Mouse (Mus musculus): ENCODE measurements at regions not wholly inside any gene's neighbourhood (a gene's known extent, or its start where the extent isn't known, plus 50 kb on each side); places are given as distances from the start of the nearest gene placed in this dataset.
A peak's percentile ranks its signal among the peaks of the same experiment; 100 is the strongest.

DNA sequence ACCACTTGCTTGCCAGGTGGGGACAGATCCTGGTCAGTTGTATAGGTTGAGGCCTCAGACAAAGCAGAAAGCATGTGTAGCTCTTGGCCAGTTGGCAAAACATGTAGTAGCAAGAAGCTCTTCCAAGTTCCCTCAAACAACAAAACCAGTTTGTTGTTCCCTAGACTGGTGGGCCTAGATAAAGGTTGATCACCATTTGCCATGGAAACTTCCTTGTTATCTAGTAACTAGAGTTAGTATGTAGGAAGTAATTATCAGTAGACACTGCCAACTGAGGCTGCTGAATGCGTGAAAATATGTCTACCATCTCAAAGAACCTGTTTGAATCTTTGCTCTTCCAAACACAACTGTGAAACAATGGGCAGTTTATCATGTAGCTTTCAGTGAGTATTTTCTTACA lies 1098.7 kb downstream of the Pcdh18 start:
- no peak for DNase-seq (ENCODE audit: low read depth, low spot score)

DNA sequence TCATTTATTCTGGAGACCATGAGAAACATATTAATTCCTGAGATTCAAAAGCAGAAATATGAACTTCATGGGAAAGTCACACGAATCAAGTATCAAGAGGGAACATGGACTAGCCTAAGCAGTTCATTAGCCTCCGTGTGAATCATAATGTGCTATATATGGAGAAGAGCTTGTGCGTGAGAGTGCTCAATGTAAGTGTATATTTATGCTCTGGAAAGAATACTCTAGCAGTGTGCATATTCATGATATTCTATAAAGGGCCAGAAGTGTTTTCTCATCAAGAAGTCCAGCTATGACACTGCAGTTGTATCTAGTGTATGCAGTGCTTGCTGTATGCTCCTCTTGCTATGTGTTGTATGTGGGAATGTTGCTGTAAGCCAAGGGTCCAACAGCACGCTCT lies 1102.0 kb downstream of the Pcdh18 start:
- no peak for DNase-seq (ENCODE audit: low read depth, low spot score)

DNA sequence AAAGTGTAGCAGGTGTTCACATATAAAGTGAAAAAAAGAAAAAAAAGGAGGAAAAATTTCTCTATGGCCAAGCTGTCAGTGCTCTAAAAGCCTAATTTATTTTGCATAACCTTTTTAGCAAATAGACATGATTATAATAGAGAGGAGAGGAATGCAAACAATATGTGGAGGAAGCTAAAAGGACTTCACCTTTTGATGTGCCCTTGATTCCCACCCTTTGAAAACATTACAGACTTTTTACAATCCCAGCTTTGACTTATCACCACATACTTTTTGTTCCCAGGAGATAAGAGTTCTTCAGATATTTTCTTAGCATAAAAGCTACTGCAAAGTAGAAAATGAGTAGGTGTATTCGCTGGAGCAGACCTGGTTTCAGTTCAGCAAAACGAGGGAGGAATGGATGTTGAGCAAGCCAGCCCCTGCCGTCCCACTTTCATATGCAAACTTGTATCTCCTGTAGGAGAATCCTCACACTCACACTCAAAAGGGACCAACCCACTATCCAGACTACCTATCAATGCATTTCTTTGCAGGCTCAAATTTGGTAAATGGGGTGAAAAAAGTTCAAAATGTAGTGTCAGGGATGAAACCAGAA lies 1125.1 kb downstream of the Pcdh18 start:
- no peak for DNase-seq (ENCODE audit: low read depth, low spot score)

DNA sequence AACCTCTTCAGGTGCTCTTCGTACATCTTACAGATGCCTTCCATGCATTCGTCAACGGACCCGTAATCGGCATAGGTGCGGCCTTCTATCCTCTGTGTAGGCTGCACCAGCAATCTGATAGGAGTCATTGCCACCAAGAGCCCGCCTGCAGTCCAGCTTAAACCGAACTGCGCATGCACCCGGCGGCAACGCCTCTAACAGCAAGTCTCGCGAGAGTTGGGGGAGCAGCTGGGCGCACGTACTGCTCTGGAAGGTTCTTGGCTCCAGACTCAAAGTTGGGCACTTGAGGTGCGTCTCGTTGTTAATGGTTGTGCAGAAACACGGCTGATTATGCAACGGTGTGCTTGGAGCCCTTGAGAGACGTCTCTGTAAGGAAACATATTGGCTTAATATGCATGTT lies 1148.2 kb downstream of the Pcdh18 start:
- DNase-seq (ENCODE audit: low read depth, low spot score) = peak; percentile 35

DNA sequence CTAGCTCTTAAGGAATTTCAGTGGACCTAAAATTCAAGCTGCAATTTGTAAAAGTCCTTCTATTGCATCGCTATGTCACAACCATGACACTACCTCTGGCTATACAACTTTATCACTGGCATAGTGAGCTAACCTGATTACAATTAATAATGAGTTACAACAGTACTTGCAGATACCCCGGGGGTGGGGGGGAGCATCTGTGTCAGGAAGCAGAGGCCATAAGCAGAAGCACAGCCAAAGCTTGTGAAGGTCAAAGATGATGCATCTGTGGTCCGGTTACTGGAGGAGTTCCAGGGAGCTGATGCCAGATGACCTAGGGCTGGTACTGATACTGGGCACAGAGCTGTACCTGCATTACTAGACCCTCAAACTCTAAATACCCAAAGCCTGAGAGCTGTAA lies 1152.3 kb downstream of the Pcdh18 start:
- no peak for DNase-seq (ENCODE audit: low read depth, low spot score)

DNA sequence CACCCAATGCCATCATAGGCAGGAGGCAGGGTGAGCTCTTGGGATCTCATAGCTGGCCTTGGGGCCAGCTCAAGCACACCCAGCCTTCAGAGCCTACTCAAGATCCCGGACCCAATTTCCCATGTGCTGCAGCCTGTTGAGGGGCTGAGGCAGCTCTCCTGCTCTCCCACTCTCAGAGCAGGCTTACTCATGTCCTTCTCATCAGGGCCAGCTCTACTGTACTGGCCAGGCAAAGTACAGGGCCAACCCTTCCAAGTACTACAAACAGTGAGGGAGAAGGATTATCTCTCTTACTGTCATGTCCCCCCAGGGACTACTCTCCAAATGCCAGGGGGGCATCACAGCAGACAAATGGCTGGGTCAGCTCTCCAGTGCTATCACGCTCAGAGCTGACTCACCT lies 1169.8 kb downstream of the Pcdh18 start:
- no peak for DNase-seq (ENCODE audit: low read depth, low spot score)

DNA sequence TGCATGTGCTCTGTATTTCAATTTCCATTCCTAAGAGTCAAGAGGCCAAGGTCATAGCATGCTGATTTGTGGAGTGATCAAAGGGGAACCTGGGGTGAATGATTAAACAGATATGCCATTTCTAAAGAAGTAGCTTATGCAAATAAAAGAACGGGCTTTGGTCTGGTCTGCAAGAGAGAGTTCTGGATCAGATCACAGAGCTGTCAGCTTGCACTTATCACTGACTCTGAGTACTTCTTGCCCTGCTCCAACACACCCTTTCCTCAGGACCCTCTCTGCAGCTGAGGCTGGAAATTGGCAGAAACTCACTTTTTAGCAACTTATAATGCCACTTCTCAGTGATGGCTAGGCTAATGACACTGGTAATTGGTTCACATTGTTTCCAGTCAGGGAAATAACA lies 1171.0 kb downstream of the Pcdh18 start:
- DNase-seq (ENCODE audit: low read depth, low spot score) = peak; percentile 32

DNA sequence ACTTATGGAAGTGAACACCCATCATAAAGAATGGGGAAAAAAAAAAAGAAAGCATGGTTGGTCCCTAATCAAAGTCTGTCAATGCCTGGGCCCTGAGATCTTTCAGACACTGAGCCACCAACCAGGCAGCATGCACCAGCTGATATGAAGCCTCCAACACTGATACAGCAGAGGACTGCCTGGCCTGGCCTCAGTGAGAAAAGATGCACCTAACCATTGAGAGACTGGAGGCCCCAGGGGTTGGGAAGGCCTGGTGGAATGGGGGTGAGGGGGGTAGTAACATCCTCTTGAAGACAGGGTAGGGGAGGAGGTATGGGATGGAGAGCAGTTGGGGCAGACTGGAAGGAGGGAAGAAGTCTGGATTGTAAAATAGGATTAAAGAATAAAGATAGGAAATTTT lies 1172.8 kb downstream of the Pcdh18 start:
- no peak for DNase-seq (ENCODE audit: low read depth, low spot score)

DNA sequence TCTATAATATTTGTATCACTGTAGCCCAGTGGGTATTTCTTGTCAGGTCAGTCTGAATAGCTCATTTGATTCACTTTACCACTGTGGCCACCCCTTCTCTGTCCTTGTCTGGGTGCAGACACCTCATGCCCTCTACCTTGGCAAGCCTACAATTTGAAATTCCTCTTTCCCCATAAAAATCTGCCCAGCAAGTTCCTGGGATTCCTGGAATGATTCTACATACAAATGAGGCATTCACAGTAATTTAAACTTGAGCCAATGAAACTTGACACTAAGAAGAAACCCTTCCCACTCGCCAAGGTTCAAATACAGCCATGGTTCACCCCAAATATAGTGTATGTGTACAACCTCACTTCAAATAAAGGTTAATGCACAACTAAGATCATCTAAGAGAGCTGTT lies 1174.6 kb downstream of the Pcdh18 start:
- no peak for DNase-seq (ENCODE audit: low read depth, low spot score)

DNA sequence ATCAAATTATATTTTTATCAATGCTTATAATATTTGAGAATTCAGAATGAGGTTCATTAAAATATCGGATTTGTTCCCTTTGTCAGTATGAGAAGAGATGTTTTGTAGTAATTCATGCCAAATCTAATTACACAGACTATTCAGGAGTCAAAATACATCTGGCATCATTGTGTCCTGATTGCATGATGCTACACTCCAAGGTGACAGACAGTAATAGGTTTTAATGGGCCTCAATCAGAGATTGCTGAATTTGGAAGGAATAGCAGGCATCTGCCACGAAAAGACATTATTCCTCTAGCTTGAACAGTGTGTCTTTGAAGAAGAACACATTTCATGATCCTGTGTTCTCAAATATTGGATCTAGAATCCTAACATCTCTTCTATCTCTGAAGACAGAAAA lies 1177.2 kb downstream of the Pcdh18 start:
- no peak for DNase-seq (ENCODE audit: low read depth, low spot score)

DNA sequence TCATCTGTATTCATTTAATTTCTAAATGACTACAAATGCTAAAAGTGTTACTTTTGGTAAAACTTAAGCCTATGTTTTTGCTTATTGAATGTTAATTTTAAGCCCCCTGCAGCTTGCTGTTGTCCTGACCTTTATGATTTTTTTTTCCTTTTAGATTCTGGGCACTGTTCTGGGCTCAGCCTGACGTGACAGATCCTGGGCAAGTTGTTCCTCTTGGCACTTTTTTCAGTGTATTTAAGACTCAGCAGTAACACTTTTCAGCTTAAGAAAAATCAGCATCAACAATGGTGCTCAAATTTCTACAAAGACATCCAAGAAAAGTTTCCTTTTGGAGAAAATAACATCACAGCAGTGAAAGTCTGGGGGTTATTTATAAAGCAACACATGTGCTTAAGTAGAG lies 1177.9 kb downstream of the Pcdh18 start:
- no peak for DNase-seq (ENCODE audit: low read depth, low spot score)

DNA sequence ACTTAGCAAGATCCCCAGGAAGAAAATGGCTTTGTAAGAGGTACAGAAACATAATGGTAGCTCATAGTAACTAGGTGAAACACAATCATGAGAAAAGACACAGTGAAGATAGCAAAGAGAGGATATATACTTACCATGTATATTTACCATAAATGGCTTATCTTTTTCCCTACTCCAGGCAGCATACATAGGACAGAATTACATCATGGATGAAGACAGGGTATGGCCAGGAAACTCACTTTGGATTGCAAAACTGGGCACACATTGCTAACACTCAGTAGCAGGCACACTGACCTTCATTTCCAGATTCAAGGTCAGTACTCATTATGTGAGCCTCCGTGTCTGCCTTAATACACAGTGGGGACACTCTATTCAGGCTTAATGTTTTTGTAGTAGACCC lies 1210.5 kb downstream of the Pcdh18 start:
- no peak for DNase-seq (ENCODE audit: low read depth, low spot score)

DNA sequence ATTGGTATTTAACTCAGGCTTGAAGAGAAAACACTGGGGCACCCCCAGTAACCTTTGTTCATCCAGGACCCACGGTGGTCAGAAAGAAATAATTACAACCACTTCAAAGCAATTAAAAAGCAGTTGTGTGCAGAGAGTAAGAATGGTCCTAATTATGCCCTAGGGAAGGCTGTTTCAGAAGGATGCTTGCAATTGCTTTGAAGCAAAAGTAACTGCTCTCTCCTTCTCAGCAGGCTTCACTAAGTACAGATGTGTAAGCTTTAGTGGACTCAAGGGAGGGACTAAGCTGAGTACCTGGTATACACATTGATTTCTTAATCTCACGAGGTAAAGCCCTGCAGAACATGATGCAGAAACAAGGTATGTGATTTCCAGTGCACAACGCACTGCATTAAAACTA lies 1242.1 kb downstream of the Pcdh18 start:
- DNase-seq (ENCODE audit: low read depth, low spot score) = no peak

DNA sequence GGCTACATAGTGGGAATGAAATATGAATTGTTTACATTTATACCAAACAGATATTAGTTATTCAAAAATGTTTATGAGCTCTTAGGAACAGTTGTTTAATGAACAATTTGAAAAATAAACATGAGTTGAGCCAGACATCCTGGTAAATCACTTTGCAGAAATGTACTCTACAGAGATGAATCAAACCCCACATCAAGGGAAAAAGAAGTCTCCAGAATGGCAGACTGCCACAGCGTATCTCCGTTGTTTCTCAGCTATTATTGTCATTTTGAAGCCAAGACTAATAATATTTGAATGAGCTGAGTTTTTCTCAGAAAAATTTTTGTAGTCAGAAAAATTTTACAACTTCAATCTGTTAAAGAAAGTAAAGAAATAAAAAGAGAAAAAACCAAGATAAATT lies 1253.1 kb downstream of the Pcdh18 start:
- no peak for DNase-seq (ENCODE audit: low read depth, low spot score)

DNA sequence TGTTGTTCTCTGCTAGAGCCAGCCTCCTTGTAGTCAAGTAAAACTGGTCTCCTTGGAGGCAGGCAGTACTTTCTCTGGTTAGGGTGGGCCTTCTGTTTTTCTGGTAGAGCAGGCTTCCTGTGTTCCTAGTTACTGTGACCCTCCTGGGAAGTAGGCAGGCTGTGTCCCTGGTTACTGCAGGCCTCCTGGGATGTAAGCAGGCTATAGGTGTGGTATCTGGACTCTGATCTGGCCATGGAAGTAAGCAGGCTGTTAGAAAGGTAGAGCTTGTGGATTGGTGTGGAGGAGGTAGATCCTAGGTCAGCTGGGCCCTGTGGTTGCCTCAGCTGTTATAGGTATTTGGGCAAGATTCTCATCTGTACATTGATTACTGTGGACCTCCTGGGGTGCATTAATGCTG lies 1292.4 kb downstream of the Pcdh18 start:
- no peak for DNase-seq (ENCODE audit: low read depth, low spot score)

DNA sequence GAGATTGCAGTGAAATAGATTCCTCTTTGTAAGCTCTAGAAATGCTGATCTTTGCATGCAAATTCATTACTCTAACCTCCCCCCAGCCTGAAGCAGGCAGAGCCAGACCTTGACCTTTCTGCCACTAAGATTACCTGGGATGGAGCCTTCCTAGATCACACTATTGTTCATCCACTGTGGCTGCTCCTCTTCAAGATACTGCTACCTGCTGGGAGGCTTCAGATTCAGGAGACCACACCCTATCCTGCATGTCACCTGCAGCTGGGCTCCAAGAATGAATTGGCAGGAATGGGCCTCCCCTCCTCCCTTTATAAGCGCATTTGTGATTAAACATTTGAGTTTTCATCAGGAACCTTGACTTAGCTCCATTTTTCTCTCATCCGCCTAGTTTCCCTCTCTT lies 1315.2 kb downstream of the Pcdh18 start:
- peak; percentile 45 for DNase-seq (ENCODE audit: low read depth, low spot score)

DNA sequence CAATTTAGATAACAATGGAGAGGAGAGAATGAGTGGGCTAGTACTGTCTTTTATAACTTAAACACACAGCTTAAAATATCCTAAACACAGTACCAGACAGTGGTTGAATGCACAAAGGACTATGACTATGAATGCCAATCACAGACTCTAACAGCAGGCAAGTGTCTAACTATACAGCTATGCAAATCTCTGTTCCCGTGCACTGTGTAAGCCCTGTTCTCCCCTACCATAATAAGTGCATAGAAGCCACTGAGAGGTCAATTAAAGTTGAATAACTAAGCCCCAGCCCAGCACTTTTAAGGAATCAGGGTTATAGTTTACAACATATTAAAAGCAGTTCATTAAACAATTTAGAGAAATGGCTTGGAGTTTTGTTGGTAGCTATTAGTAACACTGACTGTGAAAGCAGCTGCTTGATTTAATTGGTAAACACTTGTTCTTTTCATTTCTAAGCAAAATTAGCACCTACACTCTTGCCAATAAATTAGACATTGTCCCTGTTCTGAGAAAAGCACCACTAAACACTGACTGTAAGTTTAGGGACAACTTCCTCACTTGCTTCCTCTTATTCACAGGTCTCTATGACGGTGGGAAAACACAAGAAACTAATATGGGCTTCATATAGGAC lies 1327.6 kb downstream of the Pcdh18 start:
- DNase-seq (ENCODE audit: low read depth, low spot score) = no peak

DNA sequence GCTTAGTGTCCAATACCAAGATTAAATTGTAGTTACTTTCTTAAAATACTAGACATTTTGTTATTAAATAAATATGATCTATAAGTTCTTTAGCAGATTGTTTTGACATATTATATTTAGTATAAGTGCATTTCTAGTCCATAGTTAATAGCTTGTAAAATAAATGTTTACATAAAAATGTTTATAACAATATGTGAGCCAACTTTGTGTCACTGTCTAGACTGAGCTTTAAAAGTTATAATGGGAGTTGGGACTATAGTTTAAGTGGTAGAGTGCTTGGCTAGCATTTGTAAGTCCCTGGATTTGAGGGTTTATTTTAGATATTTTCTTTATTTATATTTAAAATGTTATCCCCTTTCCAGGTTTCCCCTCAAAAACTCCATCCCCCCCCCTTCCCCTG lies 1367.3 kb downstream of the Pcdh18 start:
- no peak for DNase-seq (ENCODE audit: low read depth, low spot score)

Data from ZHBTc4 (cell line).